Mouse (Mus musculus) adrenal gland, postnatal 14 days (tissue): ENCODE measurements around the gene Bcam. TPM values are rescaled to one million over a fixed set of nuclear protein-coding genes. Genes with fewer than 3 reads are reported as not detected.

Source experiments
- DNase-seq: peaks from one replicate; pipeline ENCODE4 v3.0.0; 2021; ENCODE audit warnings: mixed read lengths
- total RNA-seq: library from RNA; stranded (reverse); gene quantifications from 2 replicates; pipeline ENCODE4 v1.2.3, GENCODE M21; 2021

The Bcam gene
- total RNA-seq, 1 experiment from 2014 or later = 59.8 TPM

DNA sequence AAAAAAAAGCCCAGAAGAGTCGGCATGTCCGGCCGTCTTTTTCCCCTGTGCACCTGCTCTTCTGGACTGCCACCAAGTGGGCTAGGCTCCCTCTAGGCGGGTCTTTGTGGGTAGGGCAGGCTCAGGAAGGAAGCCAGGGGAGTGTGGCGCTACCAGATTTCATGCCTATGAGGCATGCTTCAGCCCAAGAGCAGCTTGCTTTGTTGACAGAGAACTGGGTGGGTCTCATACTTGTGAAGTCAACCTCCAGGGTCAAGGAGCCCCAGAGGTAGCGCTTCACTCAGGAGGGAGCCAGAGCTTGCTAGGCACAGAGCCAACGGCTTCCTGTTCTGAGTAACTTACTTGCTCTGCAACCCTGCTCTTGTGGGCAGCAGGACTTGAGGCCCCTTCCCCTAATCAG is 17.2 kb downstream of the Bcam start:
- no peak for DNase-seq

GRCm38 (mm10) chr7:19752652-19753051 is 18.2 kb downstream of the Bcam start:
- DNase-seq = no peak

GRCm38 (mm10) chr7:19751070-19751383 is 19.8 kb downstream of the Bcam start:
- no peak for DNase-seq

DNA sequence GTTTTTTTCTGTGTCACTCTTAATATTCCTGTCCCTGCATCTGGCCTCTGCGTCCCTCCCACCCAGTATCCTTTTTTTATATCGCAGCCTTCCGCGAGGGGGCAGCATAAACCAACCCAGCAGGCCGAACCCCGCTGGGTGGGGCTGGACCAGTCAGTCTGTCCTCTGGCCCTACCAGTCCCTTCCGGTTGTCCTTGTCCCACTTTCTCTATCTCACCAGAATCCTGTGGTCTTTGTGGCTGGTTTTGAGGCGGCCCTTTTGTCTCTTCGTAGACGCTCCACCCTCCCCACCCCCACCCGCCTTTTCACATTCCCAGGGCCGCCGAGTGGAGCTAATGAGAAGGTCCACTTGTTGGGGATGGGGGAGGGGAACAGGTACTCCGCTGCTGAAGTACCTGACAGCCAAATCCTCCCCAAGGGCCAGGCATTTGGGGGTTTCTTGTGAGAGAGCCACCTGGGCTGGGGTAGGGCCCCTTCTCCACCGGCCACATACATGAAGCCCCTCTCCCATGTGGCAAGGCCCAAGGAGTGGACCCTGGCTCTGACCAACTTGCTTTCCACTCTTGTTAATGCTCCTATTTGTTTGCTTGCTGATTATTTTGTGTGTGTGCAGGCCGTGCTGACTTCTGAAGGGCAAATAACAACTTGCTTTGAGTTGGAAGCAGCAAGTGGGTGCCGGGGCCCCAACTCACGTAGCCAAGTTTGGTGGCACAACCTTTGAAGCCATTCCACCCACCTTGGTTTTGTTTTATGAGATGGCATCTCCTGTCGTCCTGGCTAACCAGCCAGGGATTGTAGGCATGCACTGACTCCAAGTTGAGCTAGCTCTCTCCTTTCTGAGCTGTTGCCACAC is 20.4 kb downstream of the Bcam start, which contains the start of gene Nectin2:
Gene Nectin2 (minus strand): TSS at position 267 of the 853 bp plus-strand sequence.
- peak; percentile 97 for DNase-seq

DNA sequence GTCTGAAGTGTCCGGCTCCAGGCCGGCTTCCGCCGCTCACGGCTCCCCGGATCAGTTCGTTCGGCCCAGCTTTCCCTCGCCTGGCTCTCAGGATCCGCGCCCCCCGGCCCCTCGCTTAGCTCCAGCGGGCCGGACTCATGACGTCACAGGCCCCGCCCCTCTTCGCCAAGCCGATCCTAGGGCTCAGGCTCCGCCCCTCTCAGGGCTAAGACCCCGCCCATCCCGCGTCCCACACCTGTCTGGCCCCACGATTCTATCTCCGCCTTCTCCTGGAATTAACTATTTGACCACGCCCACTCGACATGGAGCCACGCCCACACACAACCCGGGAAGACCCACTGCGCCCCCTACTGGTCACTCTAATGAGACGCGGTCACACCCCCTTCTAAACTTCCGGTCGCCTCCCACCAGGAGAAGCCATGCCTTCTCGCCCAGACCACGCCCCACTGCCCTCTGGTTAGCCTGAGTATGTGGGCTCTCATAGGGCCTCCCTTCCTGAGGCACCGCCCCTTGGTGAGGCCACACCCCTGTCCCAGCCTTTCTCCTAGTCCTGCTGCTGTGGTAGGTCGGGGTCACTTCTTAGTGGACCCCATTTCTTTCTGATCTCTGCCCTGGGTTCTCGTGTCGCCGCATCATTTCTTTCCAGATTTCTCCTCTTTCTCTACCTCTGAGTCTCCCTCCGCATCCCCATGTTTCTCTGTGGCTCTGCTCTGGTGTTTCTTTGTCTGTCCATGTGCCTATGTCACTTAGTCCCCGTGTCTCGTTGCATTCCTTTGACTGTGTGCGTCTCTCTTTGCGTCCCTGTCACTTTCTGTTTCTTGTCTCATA is 21.2 kb downstream of the Bcam start:
- DNase-seq = peak; percentile 99

DNA sequence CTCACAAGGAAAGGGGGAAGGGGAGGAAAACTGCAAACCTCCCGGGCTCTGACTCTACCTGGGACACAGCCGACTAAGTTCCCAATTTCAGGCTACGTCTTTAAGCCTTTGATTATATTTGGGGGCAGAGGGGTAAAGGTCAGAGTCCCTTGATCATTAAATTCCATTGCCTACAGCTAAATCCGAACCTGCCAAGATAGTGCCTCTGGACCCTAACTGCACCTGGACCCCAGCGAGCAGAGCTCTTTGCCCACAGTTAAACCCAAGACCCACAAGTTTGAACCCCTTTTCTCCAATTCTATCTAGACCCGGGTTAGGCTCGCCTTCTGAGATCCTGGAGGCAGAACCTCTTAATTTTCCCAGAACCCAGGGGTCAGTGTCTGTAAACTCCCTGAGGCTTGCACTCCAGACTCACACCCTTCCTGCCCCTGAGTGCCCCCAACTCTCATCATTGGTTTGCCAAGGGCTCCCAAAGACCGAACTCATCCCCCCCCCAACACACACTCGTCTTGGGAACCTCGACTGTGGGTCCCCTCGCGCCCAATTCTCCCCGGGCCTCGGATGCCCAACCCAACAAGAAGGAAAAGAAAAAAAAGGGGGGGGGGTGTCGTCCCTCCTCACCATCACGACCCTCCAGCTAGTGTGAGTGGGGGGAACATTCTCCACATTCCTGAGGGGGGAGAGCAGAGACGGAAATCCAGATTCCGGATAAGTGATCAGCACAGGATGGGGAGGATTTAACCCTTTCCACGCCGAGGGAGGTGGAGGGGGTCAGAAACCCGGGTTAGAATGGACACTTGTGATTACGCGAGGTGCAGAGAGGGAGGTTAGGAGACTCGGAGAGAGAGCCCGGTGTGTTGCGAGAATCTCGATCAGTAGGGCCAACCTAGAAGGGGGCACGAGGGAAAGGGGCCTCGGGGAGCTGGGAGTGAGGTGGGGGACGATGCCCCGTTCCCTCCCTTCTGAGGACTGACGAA is 22.3 kb downstream of the Bcam start:
- DNase-seq = peak; percentile 60

GRCm38 (mm10) chr7:19747420-19748218 is 23.2 kb downstream of the Bcam start:
- DNase-seq = peak; percentile 57

- DNase-seq = no peak
Observed at GRCm38 (mm10) chr7:19746426-19747201, 24.2 kb downstream of the Bcam start.

DNA sequence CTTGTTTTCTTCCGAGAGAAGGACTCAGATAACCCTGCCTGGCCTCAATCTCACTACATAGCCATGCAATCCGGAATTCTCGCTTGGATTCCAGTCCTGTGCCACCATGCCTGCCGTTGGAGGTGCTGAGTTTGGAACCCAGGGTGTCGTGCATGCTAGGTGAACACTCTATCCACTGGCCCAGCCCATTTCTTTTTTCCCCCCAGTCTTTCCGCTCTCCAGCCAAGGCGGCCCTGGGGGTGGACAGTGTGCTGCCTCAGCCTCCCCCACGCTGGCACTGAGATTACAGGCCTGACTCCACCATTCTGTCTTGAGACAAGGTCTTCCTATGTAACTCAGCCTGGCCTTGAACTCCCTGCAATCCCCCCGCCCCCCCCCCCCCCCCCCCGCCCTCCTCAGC is 24.8 kb downstream of the Bcam start:
- DNase-seq = no peak

DNA sequence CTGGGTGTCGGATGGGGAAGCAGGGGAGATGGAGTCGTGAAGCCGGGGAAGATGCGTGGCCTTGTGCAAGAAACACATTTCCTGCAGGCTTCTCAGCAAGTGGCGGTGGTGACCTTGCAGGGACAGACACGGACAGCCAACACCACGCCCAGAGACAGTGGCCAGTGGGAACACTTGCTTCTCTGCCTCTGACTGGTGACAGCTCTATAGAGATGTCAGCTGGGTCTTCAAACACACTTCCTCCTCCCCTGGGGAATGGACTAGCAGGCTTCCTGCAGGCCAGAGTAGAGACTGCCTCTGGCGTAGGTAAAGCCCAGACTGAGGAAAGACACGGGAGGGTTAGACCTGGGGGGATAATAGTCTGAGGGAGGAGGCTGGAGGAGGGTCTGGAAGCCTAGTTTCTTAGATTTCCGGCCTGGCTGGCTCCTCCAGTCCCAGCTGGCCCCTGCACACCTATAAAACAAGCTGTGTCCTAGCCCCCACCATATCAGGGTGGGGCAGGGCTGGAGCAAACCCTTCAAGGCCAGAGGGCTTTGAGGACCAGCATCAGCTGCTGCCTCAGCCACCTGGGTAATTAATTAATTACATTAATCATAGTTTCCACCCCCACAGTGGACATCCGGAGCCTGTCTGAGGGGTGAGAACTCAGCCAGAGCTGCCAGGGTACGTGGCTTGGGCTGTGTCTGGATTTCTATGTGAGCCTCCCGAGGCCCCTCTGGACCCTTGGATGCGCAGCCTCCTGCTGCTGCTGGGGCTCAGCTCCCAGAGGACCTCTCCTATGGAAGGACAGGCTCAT is 26.0 kb downstream of the Bcam start:
- DNase-seq = peak; percentile 84

DNA sequence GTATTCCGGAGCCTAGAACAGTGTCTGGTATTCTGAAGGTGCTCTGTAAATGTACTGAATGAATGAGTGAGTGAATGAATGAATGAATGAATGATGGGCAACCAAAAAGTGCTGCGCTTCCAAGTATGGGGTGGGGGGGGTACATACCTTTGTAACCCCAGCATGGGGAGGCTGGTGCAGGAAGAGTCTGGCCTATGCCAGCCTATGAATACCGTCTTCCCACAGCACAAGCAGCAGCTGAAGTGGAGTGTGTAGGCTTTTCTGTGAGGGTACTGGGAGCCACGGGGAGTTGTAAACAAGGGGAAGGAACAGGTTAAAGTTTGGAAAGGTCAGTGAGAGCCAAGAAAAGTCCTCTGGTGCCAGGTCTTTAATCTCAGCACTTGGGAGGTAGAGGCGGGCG is 27.0 kb downstream of the Bcam start:
- DNase-seq = no peak

DNA sequence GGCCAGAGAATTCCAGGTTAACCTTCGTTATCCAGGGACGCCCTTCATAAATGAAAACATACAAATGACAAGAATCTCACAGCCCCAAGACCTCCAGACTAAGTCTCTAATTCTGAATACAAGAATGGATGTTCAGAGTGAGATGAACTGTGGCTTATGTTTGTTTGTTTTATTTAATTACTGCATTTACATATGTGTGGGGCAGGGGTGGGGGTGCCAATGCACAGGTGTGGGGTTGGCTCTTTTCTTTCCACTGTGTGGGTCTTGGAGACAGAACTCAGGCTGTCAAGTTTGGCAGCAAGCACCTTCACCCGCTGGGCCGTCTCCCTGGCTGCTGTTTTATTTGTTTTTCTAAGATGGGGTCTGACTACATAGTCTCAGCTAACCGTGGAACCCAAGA is 28.3 kb downstream of the Bcam start:
- no peak for DNase-seq

DNA sequence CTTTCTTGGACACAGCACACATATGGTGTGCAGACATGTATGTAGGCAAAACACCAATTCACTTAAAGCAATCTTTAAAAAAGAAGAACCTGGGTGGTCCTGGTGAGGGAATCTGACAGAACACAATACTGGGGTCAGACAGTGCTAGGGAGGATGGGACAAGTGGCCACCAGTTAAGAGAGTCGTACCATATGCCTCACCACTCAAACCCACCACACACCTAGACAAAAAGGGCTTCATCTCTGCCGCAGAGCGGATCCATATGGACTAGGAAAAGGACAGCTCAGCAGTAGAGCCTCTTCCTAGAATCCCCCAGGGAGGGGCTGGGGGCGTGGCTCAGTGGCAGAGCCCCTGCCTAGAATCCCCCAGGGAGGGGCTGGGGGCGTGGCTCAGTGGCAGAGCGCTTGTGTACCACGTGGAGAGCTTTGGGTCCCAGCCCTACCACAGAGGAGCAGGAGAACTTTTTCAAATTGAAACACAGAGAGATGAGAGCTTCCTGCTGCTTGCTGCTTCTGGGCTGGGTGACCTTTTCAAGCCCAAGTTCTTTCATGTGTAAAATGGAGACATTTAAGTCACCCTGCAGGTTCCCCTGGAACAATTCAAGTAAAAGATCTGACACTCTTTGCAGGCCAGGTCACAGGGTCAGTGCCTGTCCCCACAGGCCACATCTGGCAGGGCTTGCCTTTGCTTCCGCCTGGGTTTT is 29.3 kb downstream of the Bcam start:
- DNase-seq = peak; percentile 74

DNA sequence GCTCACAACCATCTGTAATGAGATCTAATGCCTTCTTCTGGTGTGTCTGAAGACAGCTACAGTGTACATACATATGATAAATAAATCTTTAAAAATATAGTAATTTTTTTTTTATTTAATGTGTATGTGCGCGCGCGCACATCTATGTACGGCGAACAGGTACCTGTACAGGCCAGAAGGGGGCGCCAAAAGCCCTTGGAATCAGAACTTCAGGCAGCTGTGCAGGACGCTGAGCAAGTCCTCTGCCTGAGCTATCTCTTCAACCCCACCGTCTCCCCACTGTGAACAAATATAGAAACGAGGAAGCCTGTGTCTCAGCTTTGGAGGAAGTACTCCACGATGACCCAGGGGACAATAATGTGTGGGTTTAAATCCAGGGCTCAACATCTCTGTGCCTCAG is 30.5 kb downstream of the Bcam start:
- DNase-seq = peak; percentile 63

- no peak for DNase-seq
Observed at GRCm38 (mm10) chr7:19738771-19739170, 32.0 kb downstream of the Bcam start.

- DNase-seq = peak; percentile 45
Observed at GRCm38 (mm10) chr7:19736389-19737057, 34.3 kb downstream of the Bcam start.

GRCm38 (mm10) chr7:19734178-19734666 is 36.6 kb downstream of the Bcam start:
- peak; percentile 32 for DNase-seq

DNA sequence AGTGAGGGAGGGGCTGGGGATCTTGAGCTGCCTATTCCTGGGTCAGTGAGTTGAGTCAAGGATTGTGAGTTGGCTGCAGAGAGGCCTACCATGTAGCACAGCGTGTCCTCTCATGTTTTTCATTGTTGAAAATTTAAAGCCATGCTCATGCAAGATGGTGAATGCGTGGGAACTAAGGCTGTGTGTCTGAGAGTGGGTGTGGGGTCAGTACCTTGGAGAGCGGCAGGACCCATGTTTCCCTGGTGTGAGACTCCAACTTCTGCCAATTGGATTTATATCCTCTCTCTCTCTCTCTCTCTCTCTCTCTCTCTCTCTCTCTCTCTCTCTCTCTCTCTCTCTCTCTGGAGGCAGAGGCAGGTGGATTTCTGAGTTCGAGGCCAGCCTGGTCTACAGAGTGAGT is 44.3 kb downstream of the Bcam start:
- no peak for DNase-seq
